Mouse (Mus musculus) MEL (cell line): Measurements from ENCODE around the gene L3mbtl4. TPM values are rescaled to one million over a fixed set of nuclear protein-coding genes. Genes with fewer than 3 reads are reported as not detected.

Source experiments
- DNase-seq: peaks from one replicate; pipeline ENCODE4 v3.0.0; 2011; ENCODE audit warnings: low read depth, low spot score
- H3K27ac ChIP-seq: 2 replicates; pipeline ENCODE4 v1.5.1; 2012; ENCODE audit warnings: low read depth, mild to moderate bottlenecking, control low read depth, low read length, moderate library complexity; ENCODE audit not compliant: control insufficient read depth
- H3K27me3 ChIP-seq, 2 experiments: fragments of 150-350 bp in 1 of 2; sonication (generic) in 1 of 2; 2 replicates each; pipeline ENCODE4 v1.6.1; 2012; ENCODE audit warnings: low read length in 2 of 2, mild to moderate bottlenecking in 2 of 2, improper control_type of control experiment in 1 of 2, moderate library complexity in 1 of 2; ENCODE audit not compliant: insufficient read depth in 2 of 2, control insufficient read depth in 1 of 2
- H3K36me3 ChIP-seq, 2 experiments: 2 replicates each; pipeline ENCODE4 v1.6.1; 2012 to 2014; ENCODE audit warnings: low read length in 2 of 2, improper control_type of control experiment in 1 of 2, inconsistent platforms in 1 of 2, mild to moderate bottlenecking in 1 of 2; ENCODE audit not compliant: insufficient read depth in 2 of 2, control insufficient read depth in 1 of 2
- H3K4me1 ChIP-seq, 2 experiments: fragments of 150-350 bp in 1 of 2; sonication (generic) in 1 of 2; 2 replicates each; pipeline ENCODE4 v1.6.1; 2012; ENCODE audit warnings: low read length in 2 of 2, improper control_type of control experiment in 1 of 2, mild to moderate bottlenecking in 1 of 2; ENCODE audit not compliant: insufficient read depth in 2 of 2, control insufficient read depth in 1 of 2
- H3K4me3 ChIP-seq, 2 experiments: fragments of 150-350 bp in 1 of 2; sonication (generic) in 1 of 2; 2 replicates each; pipeline ENCODE4 v1.5.1; 2012; ENCODE audit warnings: low read depth in 2 of 2, low read length in 2 of 2, mild to moderate bottlenecking in 2 of 2, moderate library complexity in 2 of 2, control low read depth in 1 of 2, improper control_type of control experiment in 1 of 2; ENCODE audit not compliant: control insufficient read depth in 1 of 2, insufficient read depth in 1 of 2
- H3K79me2 ChIP-seq: 2 replicates; pipeline ENCODE4 v1.6.1; 2012; ENCODE audit warnings: mild to moderate bottlenecking, low read length, moderate library complexity; ENCODE audit not compliant: control insufficient read depth, poor library complexity, insufficient read depth
- H3K9ac ChIP-seq: 2 replicates; pipeline ENCODE4 v1.6.1; 2012; ENCODE audit warnings: low read depth, mild to moderate bottlenecking, control low read depth, low read length, moderate library complexity; ENCODE audit not compliant: control insufficient read depth, poor library complexity, severe bottlenecking
- H3K9me3 ChIP-seq: fragments of 150-350 bp; sonication (generic); replicated peaks from 2 replicates; pipeline ENCODE4 v1.6.1; 2012; ENCODE audit warnings: mild to moderate bottlenecking, low read length, improper control_type of control experiment, moderate library complexity; ENCODE audit not compliant: insufficient read depth
- BHLHE40 ChIP-seq: IDR thresholded peaks from 2 replicates; pipeline ENCODE4 v1.6.1; 2012; ENCODE audit warnings: low read depth, mild to moderate bottlenecking, inconsistent platforms, low read length, improper control_type of control experiment, borderline replicate concordance
- CHD1 ChIP-seq: IDR thresholded peaks from 2 replicates; pipeline ENCODE4 v1.6.1; 2012; ENCODE audit warnings: low read depth, mild to moderate bottlenecking, inconsistent platforms, low read length, improper control_type of control experiment
- CHD2 ChIP-seq: IDR thresholded peaks from 2 replicates; pipeline ENCODE4 v1.6.1; 2011; ENCODE audit warnings: low read length, improper control_type of control experiment
- ELF1 ChIP-seq: IDR thresholded peaks from 2 replicates; pipeline ENCODE4 v1.6.1; 2014; ENCODE audit warnings: low read depth, mild to moderate bottlenecking, inconsistent platforms, low read length, improper control_type of control experiment, moderate library complexity
- ETS1 ChIP-seq: IDR thresholded peaks from 2 replicates; pipeline ENCODE4 v1.6.1; 2012; ENCODE audit warnings: low read depth, mild to moderate bottlenecking, inconsistent platforms, low read length, improper control_type of control experiment, moderate library complexity
- JUND ChIP-seq: IDR thresholded peaks from 2 replicates; pipeline ENCODE4 v1.6.1; 2011; ENCODE audit warnings: low read depth, mild to moderate bottlenecking, improper control_type of control experiment, low read length
- MAX ChIP-seq: IDR thresholded peaks from 2 replicates; pipeline ENCODE4 v1.6.1; 2011; ENCODE audit warnings: low read length, improper control_type of control experiment
- MXI1 ChIP-seq: IDR thresholded peaks from 2 replicates; pipeline ENCODE4 v1.6.1; 2011; ENCODE audit warnings: mild to moderate bottlenecking, low read depth, low read length, improper control_type of control experiment
- MYB ChIP-seq: IDR thresholded peaks from 2 replicates; pipeline ENCODE4 v1.6.1; 2011; ENCODE audit warnings: mild to moderate bottlenecking, low read depth, low read length, improper control_type of control experiment
- MYC ChIP-seq: IDR thresholded peaks from 2 replicates; pipeline ENCODE4 v1.6.1; 2011; ENCODE audit warnings: low read depth, mild to moderate bottlenecking, low read length, improper control_type of control experiment, moderate library complexity
- NELFE ChIP-seq: IDR thresholded peaks from 2 replicates; pipeline ENCODE4 v1.6.1; 2011; ENCODE audit warnings: low read depth, low read length, improper control_type of control experiment
- NRF1 ChIP-seq: IDR thresholded peaks from 2 replicates; pipeline ENCODE4 v1.6.1; 2014; ENCODE audit warnings: low read depth, mild to moderate bottlenecking, inconsistent platforms, low read length, improper control_type of control experiment, moderate library complexity; ENCODE audit not compliant: poor library complexity, insufficient read depth, severe bottlenecking
- POLR2AphosphoS2 ChIP-seq: IDR thresholded peaks from 2 replicates; pipeline ENCODE4 v1.6.1; 2011; ENCODE audit warnings: low read length, improper control_type of control experiment
- RCOR1 ChIP-seq: IDR thresholded peaks from 2 replicates; pipeline ENCODE4 v1.6.1; 2012; ENCODE audit warnings: low read depth, mild to moderate bottlenecking, inconsistent platforms, low read length, improper control_type of control experiment
- TBP ChIP-seq: IDR thresholded peaks from 2 replicates; pipeline ENCODE4 v1.8.0; 2011; ENCODE audit warnings: low read depth, low read length, improper control_type of control experiment
- TCF12 ChIP-seq: IDR thresholded peaks from 2 replicates; pipeline ENCODE4 v1.6.1; 2014; ENCODE audit warnings: low read depth, mild to moderate bottlenecking, inconsistent platforms, low read length, improper control_type of control experiment, moderate library complexity
- ZKSCAN1 ChIP-seq: IDR thresholded peaks from 2 replicates; pipeline ENCODE4 v1.6.1; 2012; ENCODE audit warnings: low read depth, mild to moderate bottlenecking, inconsistent platforms, low read length, improper control_type of control experiment, moderate library complexity
- ZMIZ1 ChIP-seq: IDR thresholded peaks from 2 replicates; pipeline ENCODE4 v1.6.1; 2012; ENCODE audit warnings: low read depth, mild to moderate bottlenecking, inconsistent platforms, low read length, improper control_type of control experiment, moderate library complexity
- ZNF384 ChIP-seq: IDR thresholded peaks from 2 replicates; pipeline ENCODE4 v1.6.1; 2012; ENCODE audit warnings: low read depth, mild to moderate bottlenecking, inconsistent platforms, low read length, improper control_type of control experiment
- polyA plus RNA-seq, 2 experiments: library from polyadenylated mRNA; stranded (reverse) in 1 of 2; unstranded in 1 of 2; fragments of >175 nt in 1 of 2; fragments of >200 nt in 1 of 2; gene quantifications; 2 replicates each; pipeline versions ENCODE4 v1.2.1 to v1.2.4; 2012; ENCODE audit warnings: low replicate concordance in 2 of 2, low read depth in 1 of 2; ENCODE audit not compliant: insufficient read length in 2 of 2, insufficient read depth in 1 of 2, missing spikeins in 1 of 2
- total RNA-seq: library from RNA; depleted of rRNA; stranded (reverse); fragments of 300-350 nt; gene quantifications from 2 replicates; pipeline ENCODE4 v1.2.3, GENCODE M21; 2012

L3mbtl4 gene
- total and polyA plus RNA-seq, 3 experiments = not detected

- Histone ChIP-seq H3K27me3 (no peaks in the 10 kb centered on the region), H3K79me2 (no peaks in the 10 kb centered on the region), H3K9ac (no peak overlapping the region), H3K4me1 (no peaks in the 10 kb centered on the region), H3K27ac (no peak overlapping the region), H3K9me3 (no peaks in the 10 kb centered on the region), H3K4me3 (no peak overlapping the region), H3K36me3 (no peaks in the 10 kb centered on the region)
- no peak for DNase-seq
- no peak for TF ChIP-seq NRF1
Observed at GRCm38 (mm10) chr17:68433576-68433975, 160.0 kb downstream of the L3mbtl4 start.

- no peak overlapping the region for H3K9ac ChIP-seq
- no peak overlapping the region for H3K27ac ChIP-seq
- H3K36me3 ChIP-seq = no peaks in the 10 kb centered on the region
- TF ChIP-seq RCOR1 = no peak
- TF ChIP-seq ZKSCAN1 = no peak
- no peak for TF ChIP-seq NELFE
- no peak for TF ChIP-seq ELF1
- no peak for TF ChIP-seq ZNF384
- no peak for TF ChIP-seq BHLHE40
- no peak for TF ChIP-seq CHD1
- no peak for TF ChIP-seq POLR2AphosphoS2
- TF ChIP-seq TBP = no peak
- no peak for TF ChIP-seq CHD2
- TF ChIP-seq MYB = no peak
- no peak for TF ChIP-seq JUND
- TF ChIP-seq ETS1 = no peak
- TF ChIP-seq MXI1 = no peak
- TF ChIP-seq TCF12 = no peak
- no peak for TF ChIP-seq MYC
- TF ChIP-seq MAX = no peak
- no peak for TF ChIP-seq ZMIZ1
- H3K9me3 ChIP-seq = no peaks in the 10 kb centered on the region
- no peaks in the 10 kb centered on the region for H3K27me3 ChIP-seq
- no peak for DNase-seq
- no peaks in the 10 kb centered on the region for H3K4me1 ChIP-seq
- H3K4me3 ChIP-seq = no peak overlapping the region
- H3K79me2 ChIP-seq = no peaks in the 10 kb centered on the region
Observed at GRCm38 (mm10) chr17:68450921-68451320, 177.3 kb downstream of the L3mbtl4 start.
